In genomic region chr12:69863505-69863904, GRCm38 (mm10) we compare ENCODE assay signal across 14 mouse cellular contexts. TPM values are rescaled to one million over a fixed set of nuclear protein-coding genes. Genes with fewer than 3 reads are reported as not detected.
DNase-seq lines count a peak whose midpoint lies in the region; ATAC-seq lines count a peak whose summit lies in the region.
"Had no signal": no experiment of that assay in that cellular context is flagged by ENCODE, and none has a peak within 500 bp of the region (broad histone marks: within the 10 kb centered on the region; RNA-seq: fewer than 3 reads in every experiment).

No protein-coding gene starts in this region.

- 86% methylated on average over 5 of the region's 5 CpGs for WGBS in midbrain, embryonic 14.5 days

- peak; percentile 90 for ATAC-seq in megakaryocyte, adult 5-6 weeks (ENCODE audit: poor library complexity, severe bottlenecking)
- ATAC-seq in midbrain, embryonic 14.5 days (ENCODE audit: low FRiP score, low TSS enrichment): no peak

- no peaks in the 10 kb centered on the region for H3K9me3 ChIP-seq in midbrain, embryonic 14.5 days (ENCODE audit: control insufficient read depth, low read length)
- H3K9me3 ChIP-seq: midbrain, embryonic 10.5 days had no signal

- no peaks in the 10 kb centered on the region for H3K27me3 ChIP-seq in splenic B cell, adult 2 months (ENCODE audit: control insufficient read depth, insufficient read depth, low read length, poor library complexity, severe bottlenecking)
- H3K27me3 ChIP-seq in midbrain, embryonic 14.5 days (ENCODE audit: control insufficient read depth, insufficient read depth, low read length): no peaks in the 10 kb centered on the region

- H3K27ac ChIP-seq in midbrain, embryonic 14.5 days (replicated peaks; ENCODE audit: low read depth, low read length): no peak overlapping the region
- H3K27ac ChIP-seq: midbrain, embryonic 10.5 days had no signal

- H3K4me3 ChIP-seq in midbrain, embryonic 14.5 days (replicated peaks; ENCODE audit: low read depth, low read length): no peak overlapping the region
- H3K4me3 ChIP-seq: midbrain, embryonic 10.5 days had no signal

- no peak overlapping the region for H3K4me2 ChIP-seq in midbrain, embryonic 14.5 days (ENCODE audit: low read length)
- H3K4me2 ChIP-seq: lung, embryonic 14.5 days had no signal

- no peaks in the 10 kb centered on the region for H3K36me3 ChIP-seq in splenic B cell, adult 2 months (ENCODE audit: control insufficient read depth, insufficient read depth, low read length, poor library complexity, severe bottlenecking)
- 0 out of 2 replicates have a peak, but pooled peaks cover 3% of the 10 kb centered on the region for H3K36me3 ChIP-seq in midbrain, embryonic 14.5 days (ENCODE audit: control insufficient read depth, insufficient read depth, low read length)

- no peaks in the 10 kb centered on the region for H3K4me1 ChIP-seq in midbrain, embryonic 14.5 days (ENCODE audit: control insufficient read depth, insufficient read depth, low read length)
- H3K4me1 ChIP-seq: midbrain, embryonic 10.5 days had no signal

- DNase-seq in A20 (ENCODE audit: low read depth, low spot score): peak; percentile 86
- DNase-seq in CD8-positive naive resting alpha-beta T cell, adult 2 months (ENCODE audit: low read depth in 2 of 2, low spot score in 2 of 2): peak; percentile 20 to 56
- DNase-seq in splenic B cell, adult 2 months (ENCODE audit: low read depth, low spot score): peak; percentile 83
- no peak for DNase-seq in frontal cortex, postnatal 10 days (ENCODE audit: low spot score in 2 of 2)
- no peak for DNase-seq in midbrain, embryonic 14.5 days
- no peak for DNase-seq in left cerebral cortex, adult 8-10 months (ENCODE audit: low spot score in 2 of 2)
- no peak for DNase-seq in cerebellum, postnatal 14 days
- DNase-seq: cerebellum, adult 9-10 months; heart, adult 18-20 months; heart, postnatal 4 days; kidney, adult 11 months; lung, embryonic 14.5 days had no signal

- H3K9ac ChIP-seq in midbrain, embryonic 14.5 days (replicated peaks; ENCODE audit: low read length): no peak overlapping the region
- H3K9ac ChIP-seq: lung, embryonic 14.5 days had no signal

RNA-seq across cellular contexts. Expression of gene Atl1, which starts 28.9 kb away (rescaled TPM):
- 0.75 and 0.98 TPM in 2 replicates for total RNA-seq in megakaryocyte, adult 5-6 weeks (2015)
- total RNA-seq in megakaryocyte, adult 5-6 weeks (2017): 0.95 and 1.8 TPM in 2 replicates
- 140 and 157 TPM in 2 replicates for polyA plus RNA-seq in midbrain, embryonic 14.5 days (2014; fragmentation: Nextera tagmentation; extraction: Ambion mirVana)
- total RNA-seq in left cerebral cortex, adult 8-10 months (2022): 100 to 1,000 TPM; 216 to 228 (median 225) TPM

RNA-seq across cellular contexts. Expression of gene Map4k5, which starts 29.5 kb away (rescaled TPM):
- total RNA-seq in megakaryocyte, adult 5-6 weeks (2015): 12.4 and 12.9 TPM in 2 replicates
- total RNA-seq in megakaryocyte, adult 5-6 weeks (2017): 14.1 and 18.2 TPM in 2 replicates
- 25.4 and 40.0 TPM in 2 replicates for polyA plus RNA-seq in midbrain, embryonic 14.5 days (2014; fragmentation: Nextera tagmentation; extraction: Ambion mirVana)
- 10 to 100 TPM; 38.6 to 43.3 (median 39.3) TPM for total RNA-seq in left cerebral cortex, adult 8-10 months (2022)

Comparison
In these comparisons a context has a peak if more than half of its experiments do, and no peak if none do; other contexts are left out.
1. DNase-seq: peak in A20 (single experiment), CD8-positive naive resting alpha-beta T cell, adult 2 months (2 of 2) and splenic B cell, adult 2 months (single experiment); none in frontal cortex, postnatal 10 days (0 of 2), midbrain, embryonic 14.5 days (single experiment), left cerebral cortex, adult 8-10 months (0 of 2) and cerebellum, postnatal 14 days (0 of 2).
2. RNA of gene Atl1, which starts 28.9 kb away (total RNA-seq): 216 to 228 TPM in left cerebral cortex, adult 8-10 months; 0.75 to 1.8 TPM in megakaryocyte, adult 5-6 weeks; every median in the first group is over 10 times any median in the second.